Mouse (Mus musculus): ENCODE data around the gene Dnah6.

The Dnah6 gene

GRCm38 (mm10) chr6:73026898-73027297, 194.6 kb downstream of the Dnah6 start:
- DNase-seq (ENCODE audit: low spot score), result no peak

- peak; percentile 35 for DNase-seq (ENCODE audit: low spot score)
Measured at GRCm38 (mm10) chr6:73020061-73020460, 201.4 kb downstream of the Dnah6 start.

GRCm38 (mm10) chr6:73018725-73019280, 202.6 kb downstream of the Dnah6 start:
- no peak for DNase-seq (ENCODE audit: low spot score)

DNA sequence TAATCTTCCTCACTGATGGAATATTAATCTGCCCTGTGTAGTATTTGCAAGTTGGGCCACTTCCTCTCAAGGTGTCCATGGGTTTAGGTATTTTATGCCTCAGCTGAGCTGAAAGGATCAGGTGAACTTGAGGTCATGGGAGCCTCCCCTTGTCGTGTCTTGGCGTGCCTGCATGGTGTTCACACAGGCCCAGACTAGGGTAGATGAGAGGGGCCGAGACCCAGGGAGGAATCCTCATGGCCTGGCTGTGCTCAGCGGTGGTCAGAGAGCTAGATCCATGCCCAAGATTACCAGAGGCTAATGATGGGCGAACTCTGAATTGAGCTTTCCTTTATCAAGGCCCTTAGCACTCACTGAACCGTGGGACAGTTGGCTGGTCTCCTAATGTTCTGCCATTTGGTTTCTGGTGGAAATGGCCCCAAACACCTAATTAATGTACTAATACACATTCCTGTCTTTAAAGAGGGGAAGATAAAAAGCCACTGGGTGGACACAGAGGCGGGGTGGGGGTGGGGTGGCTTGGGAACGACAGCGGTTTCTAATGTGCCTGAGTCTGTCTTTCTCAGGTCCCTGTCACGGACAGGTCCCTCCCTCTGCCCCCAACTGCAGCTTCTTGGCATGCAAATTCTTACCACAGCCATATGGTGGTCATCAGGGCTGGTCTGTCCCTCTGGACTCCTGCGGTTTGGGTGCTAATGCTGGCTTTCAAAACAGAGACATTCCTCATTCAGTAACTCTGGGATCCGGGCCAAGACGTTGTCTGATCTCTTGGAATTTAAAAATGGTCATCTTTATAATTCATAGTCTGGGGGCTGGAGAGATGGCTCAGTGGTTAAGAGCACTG, 206.9 kb downstream of the Dnah6 start:
- no peak for DNase-seq (ENCODE audit: low spot score)

GRCm38 (mm10) chr6:73012931-73013330, 208.5 kb downstream of the Dnah6 start:
- DNase-seq (ENCODE audit: low spot score), result no peak

DNA sequence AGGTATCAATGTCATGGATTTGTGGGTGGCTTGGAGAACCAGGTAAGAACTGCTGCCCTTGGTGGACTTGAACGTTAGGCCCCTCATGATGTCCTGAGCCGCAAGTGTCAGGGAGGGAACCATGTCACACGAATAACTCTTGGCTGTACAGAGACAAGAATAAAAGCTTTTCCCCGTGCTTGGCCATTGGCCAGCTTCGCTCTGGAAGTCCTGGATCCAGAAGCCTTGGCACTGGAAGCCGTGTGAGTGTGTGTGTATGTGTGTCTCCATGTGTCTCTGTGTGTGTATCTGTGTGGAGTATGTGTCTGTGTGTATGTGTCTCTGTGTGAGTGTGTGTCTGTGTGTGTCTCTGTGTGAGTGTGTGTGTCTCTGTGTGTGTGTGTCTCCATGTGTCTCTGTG, 209.6 kb downstream of the Dnah6 start:
- no peak for DNase-seq (ENCODE audit: low spot score)

GRCm38 (mm10) chr6:73010073-73010472, 211.4 kb downstream of the Dnah6 start:
- peak; percentile 62 for DNase-seq (ENCODE audit: low spot score)

DNA sequence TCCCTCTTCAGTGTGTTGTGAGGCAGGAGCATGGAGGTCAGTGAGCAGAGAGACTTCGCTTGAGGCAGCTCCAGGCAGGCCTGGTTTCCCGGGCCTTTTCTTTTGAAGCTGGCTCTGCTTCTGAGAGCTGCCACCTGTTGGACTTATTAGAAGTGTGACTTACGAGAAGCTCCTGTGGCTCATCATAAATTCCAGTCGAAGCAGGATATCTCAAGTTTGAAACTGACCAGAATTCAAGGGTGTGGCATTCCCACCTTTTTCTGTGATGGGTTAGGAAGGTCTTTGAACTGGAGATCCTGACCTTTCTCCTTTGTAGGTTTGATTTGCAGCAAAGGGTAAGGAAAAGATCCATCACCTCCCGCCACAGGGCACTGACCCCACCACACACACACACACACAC, 217.8 kb downstream of the Dnah6 start:
- DNase-seq (ENCODE audit: low spot score), result no peak

DNA sequence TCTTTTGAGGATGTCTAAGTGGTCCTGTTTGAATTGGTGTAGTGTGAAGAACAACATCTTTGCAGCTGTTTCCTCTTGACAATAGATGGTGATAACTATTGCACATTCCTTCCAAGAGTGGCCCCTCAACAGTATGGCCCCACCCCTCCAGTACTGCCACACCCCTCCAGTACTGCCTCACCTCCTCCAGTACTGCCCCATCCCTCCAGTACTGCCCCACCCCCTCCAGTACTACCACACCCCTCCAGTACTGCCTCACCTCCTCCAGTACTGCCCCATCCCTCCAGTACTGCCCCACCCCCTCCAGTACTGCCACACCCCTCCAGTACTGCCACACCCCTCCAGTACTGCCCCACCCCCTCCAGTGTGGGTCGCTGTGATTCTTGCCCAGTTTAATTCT, 219.1 kb downstream of the Dnah6 start:
- no peak for DNase-seq (ENCODE audit: low spot score)

- DNase-seq (ENCODE audit: low spot score), result no peak
Measured at GRCm38 (mm10) chr6:72998809-72999208, 222.6 kb downstream of the Dnah6 start.

- peak; percentile 54 for DNase-seq (ENCODE audit: low spot score)
Measured at GRCm38 (mm10) chr6:72993688-72994082, 227.8 kb downstream of the Dnah6 start.

DNA sequence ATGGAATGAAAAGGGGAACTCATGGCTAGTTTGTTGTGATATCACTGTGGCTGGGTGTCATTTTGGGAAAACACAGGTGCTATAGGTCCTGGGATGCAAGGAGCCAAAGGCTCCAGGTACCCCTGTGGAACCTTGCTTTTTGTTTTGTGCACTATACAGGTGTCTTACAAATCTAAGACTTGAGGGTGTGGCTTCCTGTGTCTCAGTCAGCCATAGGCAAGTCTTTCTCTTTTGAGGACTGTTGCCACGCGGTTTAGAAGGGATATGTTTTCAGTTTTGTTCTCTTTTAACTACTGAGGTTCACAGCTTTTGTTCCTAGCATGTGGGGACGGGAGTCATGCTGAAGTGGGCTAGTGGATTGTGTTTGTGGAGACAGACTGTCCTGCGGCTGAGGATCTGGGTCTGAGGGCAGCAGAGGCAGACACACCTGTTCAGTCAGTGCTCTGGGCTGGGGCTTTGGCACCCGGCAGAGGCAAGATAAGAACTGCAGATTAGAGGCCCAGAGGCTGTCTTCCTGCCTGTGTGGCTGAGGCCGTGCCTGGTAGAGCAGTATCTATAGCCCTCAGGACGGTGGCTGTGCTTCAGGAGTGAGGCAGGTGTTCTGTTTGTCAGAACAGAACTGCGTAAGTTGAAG, 228.3 kb downstream of the Dnah6 start:
- peak; percentile 85 for DNase-seq (ENCODE audit: low spot score)

GRCm38 (mm10) chr6:72990206-72990605, 231.2 kb downstream of the Dnah6 start:
- peak; percentile 44 for DNase-seq (ENCODE audit: low spot score)

- DNase-seq (ENCODE audit: low spot score), result no peak
Measured at GRCm38 (mm10) chr6:72989028-72989736, 232.3 kb downstream of the Dnah6 start.

DNA sequence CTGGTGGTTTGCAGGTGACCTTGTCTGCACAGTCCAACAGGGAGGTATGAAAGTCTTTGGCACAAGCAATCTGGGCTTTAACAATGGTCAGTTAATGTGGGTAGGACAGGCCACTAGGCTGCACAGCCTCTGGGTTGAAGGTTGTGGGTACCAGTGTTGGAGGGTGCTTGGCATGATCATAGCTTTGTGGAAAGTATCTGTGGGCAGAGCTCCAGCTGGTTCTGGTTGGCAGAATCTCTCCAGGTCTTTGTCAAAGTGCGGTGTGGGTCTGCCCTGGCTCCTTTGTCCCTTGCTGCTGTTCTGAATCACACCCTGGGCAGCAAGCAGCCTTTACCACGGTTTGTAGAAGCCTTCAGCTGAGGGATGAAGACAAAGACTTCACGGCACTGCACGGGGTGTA, 238.9 kb downstream of the Dnah6 start:
- no peak for DNase-seq (ENCODE audit: low spot score)

- peak; percentile 66 for DNase-seq (ENCODE audit: low spot score)
Measured at GRCm38 (mm10) chr6:72981851-72982250, 239.6 kb downstream of the Dnah6 start.

DNA sequence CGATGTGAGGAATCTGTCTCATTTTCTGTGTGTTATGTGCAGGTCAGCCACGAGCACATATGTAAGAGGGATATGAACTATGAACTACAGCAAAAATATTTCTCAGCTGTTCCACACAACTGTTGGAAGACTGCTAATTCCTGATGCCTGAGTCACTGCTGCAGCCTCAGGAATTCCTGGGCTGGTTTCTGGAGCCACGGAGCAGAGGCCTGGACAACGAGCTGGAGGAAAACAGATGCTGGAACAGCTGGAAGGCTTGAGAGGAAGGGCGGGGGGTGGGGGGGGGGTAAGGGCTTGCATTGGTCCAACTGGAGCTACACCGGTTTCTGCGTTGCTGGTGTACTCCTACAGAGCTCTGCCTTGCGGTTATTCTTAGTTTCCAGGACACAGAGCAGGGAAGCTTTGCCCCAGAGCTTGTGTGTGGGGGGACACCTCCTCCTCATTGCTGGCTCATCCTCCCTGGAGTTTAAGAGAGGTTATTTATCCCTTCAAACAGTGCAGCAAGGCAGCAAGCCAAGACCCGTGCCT, 240.3 kb downstream of the Dnah6 start:
- no peak for DNase-seq (ENCODE audit: low spot score)

GRCm38 (mm10) chr6:72976866-72977265, 244.6 kb downstream of the Dnah6 start:
- DNase-seq (ENCODE audit: low spot score), result no peak

GRCm38 (mm10) chr6:72971074-72971473, 250.4 kb downstream of the Dnah6 start:
- peak; percentile 52 for DNase-seq (ENCODE audit: low spot score)

DNA sequence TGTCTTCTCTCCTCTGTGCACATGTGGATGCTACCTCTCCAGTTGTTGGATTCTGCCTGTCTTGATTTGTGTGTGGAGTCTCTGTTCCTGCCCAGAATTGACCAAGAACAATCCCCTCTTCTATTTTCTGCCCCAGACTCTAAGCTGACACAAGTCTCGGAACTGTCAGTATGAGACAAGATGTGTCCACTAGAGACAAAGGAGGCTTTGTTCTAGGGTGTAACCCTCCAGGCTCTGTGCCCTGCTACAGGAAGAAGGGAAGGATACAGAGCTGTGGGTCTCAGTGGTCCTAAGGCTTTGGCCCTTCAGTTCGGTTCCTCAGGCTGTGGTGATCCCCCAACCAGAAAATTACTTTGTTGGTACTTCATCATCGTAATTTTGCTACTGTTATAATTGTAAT, 251.7 kb downstream of the Dnah6 start:
- DNase-seq (ENCODE audit: low spot score), result no peak

All from T-cell, adult 2 months (primary cell).